Mouse (Mus musculus) ES-E14 (cell line): ENCODE results near the gene Ciz1. TPM values are rescaled to one million over a fixed set of nuclear protein-coding genes. Genes with fewer than 3 reads are reported as not detected.

ENCODE experiments used
- DNase-seq: peaks from one replicate; pipeline ENCODE4 v3.0.0-alpha.2; 2013; ENCODE audit warnings: low read depth, low spot score
- H3K27ac ChIP-seq: 2 replicates; pipeline ENCODE4 v1.5.1; 2012; ENCODE audit warnings: low read depth, mild to moderate bottlenecking, low read length, moderate library complexity, mixed read lengths; ENCODE audit not compliant: poor library complexity, insufficient read depth, severe bottlenecking
- H3K36me3 ChIP-seq: 2 replicates; pipeline ENCODE4 v1.6.1; 2012; ENCODE audit warnings: mild to moderate bottlenecking, low read length, moderate library complexity, mixed read lengths; ENCODE audit not compliant: control insufficient read depth, poor library complexity, insufficient read depth, severe bottlenecking
- H3K4me1 ChIP-seq, 2 experiments: fragments of 150-350 bp in 1 of 2; sonication (generic) in 1 of 2; 2 replicates each; pipeline ENCODE4 v1.6.1; 2012; ENCODE audit warnings: low read length in 2 of 2, mild to moderate bottlenecking in 1 of 2, mixed read lengths in 1 of 2; ENCODE audit not compliant: control insufficient read depth in 2 of 2, insufficient read depth in 2 of 2, poor library complexity in 1 of 2
- H3K4me3 ChIP-seq, 2 experiments: fragments of 150-350 bp in 1 of 2; sonication (generic) in 1 of 2; 2 replicates each; pipeline ENCODE4 v1.5.1; 2012; ENCODE audit warnings: low read length in 2 of 2, low read depth in 1 of 2, mild to moderate bottlenecking in 1 of 2, mixed read lengths in 1 of 2; ENCODE audit not compliant: insufficient read depth in 1 of 2, poor library complexity in 1 of 2, severe bottlenecking in 1 of 2
- H3K9ac ChIP-seq: 2 replicates; pipeline ENCODE4 v1.6.1; 2012; ENCODE audit warnings: low read depth, mild to moderate bottlenecking, low read length, mixed read lengths; ENCODE audit not compliant: poor library complexity, insufficient read depth, severe bottlenecking
- H3K9me3 ChIP-seq: fragments of 150-350 bp; sonication (generic); 2 replicates; pipeline ENCODE4 v1.6.1; 2012; ENCODE audit warnings: low read depth, mild to moderate bottlenecking, low read length; ENCODE audit not compliant: control insufficient read depth, insufficient read depth
- CHD2 ChIP-seq: IDR thresholded peaks from 2 replicates; pipeline ENCODE4 v1.6.1; 2014; ENCODE audit warnings: mild to moderate bottlenecking, low read depth, low read length, inconsistent platforms
- HCFC1 ChIP-seq: IDR thresholded peaks from 2 replicates; pipeline ENCODE4 v1.6.1; 2012; ENCODE audit warnings: low read length, inconsistent platforms, borderline replicate concordance; ENCODE audit not compliant: insufficient read depth
- MAFK ChIP-seq: IDR thresholded peaks from 2 replicates; pipeline ENCODE4 v1.6.1; 2014; ENCODE audit warnings: mild to moderate bottlenecking, low read depth, low read length, inconsistent platforms; ENCODE audit not compliant: insufficient read depth
- ZC3H11A ChIP-seq: IDR thresholded peaks from 2 replicates; pipeline ENCODE4 v1.6.1; 2012; ENCODE audit warnings: low read depth, mild to moderate bottlenecking, inconsistent platforms, low read length, borderline replicate concordance
- ZNF384 ChIP-seq: IDR thresholded peaks from 2 replicates; pipeline ENCODE4 v1.6.1; 2012; ENCODE audit warnings: low read depth, low read length, inconsistent platforms
- in situ Hi-C, 2 experiments: fragments of 600-800 bp; cut with MboI; formaldehyde crosslinking; loops; one replicate each; pipeline ENCODE4 v1.15.1; 2025; ENCODE audit warnings: low sequenced_read_pairs in 2 of 2, inconsistent platforms in 1 of 2; ENCODE audit not compliant: unreplicated experiment in 2 of 2
- total RNA-seq: library from RNA; depleted of rRNA; stranded (reverse); fragments of 300-350 nt; gene quantifications from 2 replicates; pipeline ENCODE4 v1.2.3, GENCODE M21; 2012

Ciz1 gene
- total RNA-seq, 1 experiment, result 13.6 TPM

DNA sequence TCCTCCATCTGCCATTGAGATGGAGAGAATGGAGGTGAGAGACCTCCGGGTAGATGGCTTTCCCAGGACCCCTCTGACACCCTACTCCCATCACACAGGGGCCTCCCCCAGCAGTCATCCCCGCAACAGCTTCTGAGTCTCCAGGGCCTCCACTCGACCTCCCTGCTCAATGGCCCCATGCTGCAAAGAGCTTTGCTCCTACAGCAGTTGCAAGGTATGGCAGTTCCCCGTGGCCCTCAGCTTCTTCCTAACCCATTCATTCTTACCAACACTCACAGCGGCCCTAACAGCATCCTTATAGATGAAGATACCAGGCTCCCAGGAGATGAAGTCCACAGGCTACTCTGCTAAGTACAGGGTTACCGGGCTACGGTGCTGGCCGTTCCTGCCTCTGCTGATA, 12.0 kb downstream of the Ciz1 start:
- no peak for DNase-seq
- H3K9me3 ChIP-seq, result no peaks in the 10 kb centered on the region
- in situ Hi-C loops, result no loop called here
- no peak overlapping the region for H3K27ac ChIP-seq
- H3K4me3 ChIP-seq, result no peak overlapping the region
- peaks cover 0 to 2% of the 10 kb centered on the region in 2 experiments; a peak in 1 of 4 replicates for H3K4me1 ChIP-seq
- H3K9ac ChIP-seq, result no peak overlapping the region
- TF ChIP-seq MAFK (no peak), ZNF384 (no peak), ZC3H11A (no peak), CHD2 (no peak), HCFC1 (no peak)
- peaks cover 2% of the 10 kb centered on the region; the same call in 1 of the 2 replicates for H3K36me3 ChIP-seq

DNA sequence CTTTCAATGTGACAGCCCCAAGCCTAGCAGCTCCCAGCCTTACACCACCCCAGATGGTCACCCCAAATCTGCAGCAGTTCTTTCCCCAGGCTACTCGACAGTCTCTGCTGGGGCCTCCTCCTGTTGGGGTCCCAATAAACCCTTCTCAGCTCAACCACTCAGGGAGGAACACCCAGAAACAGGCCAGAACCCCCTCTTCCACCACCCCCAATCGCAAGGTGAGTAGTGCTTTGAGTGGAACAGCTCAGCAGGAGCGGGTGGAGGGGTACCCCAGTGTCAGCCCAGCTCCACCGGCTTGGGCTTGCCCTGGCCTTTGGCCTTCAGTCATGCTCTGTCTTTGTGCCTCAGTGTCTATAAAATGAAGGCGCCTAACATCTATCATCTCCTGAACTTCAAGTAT, 15.2 kb downstream of the Ciz1 start:
- peaks cover 2% of the 10 kb centered on the region in 2 experiments; a peak in 1 of 4 replicates for H3K4me1 ChIP-seq
- no peaks in the 10 kb centered on the region for H3K9me3 ChIP-seq
- no peak overlapping the region for H3K27ac ChIP-seq
- H3K4me3 ChIP-seq, result no peak overlapping the region
- no peak for DNase-seq
- in situ Hi-C loops, result no loop called here
- TF ChIP-seq ZC3H11A (no peak), MAFK (no peak), HCFC1 (no peak), ZNF384 (no peak), CHD2 (no peak)
- H3K36me3 ChIP-seq, result peaks cover 12% of the 10 kb centered on the region; the same call in 1 of the 2 replicates
- H3K9ac ChIP-seq, result no peak overlapping the region

DNA sequence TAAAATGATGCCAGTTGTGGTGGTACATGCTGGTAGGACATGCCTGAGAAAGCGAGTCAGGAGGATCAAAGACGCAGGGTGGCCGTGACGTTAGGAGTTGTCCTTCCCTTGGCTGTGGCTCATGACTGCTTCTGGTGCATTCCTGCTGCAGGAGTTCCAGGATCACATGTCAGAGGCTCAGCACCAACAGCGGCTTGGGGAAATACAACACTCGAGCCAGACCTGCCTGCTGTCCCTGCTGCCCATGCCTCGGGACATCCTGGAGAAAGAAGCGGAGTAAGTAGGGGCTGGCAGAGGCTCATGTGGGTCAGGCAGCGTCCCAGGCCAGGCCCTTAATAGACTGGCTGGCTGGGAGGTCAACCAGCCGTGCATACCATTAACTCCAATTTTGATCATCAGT, 22.1 kb downstream of the Ciz1 start:
- Histone ChIP-seq H3K36me3 (peaks cover 31% of the 10 kb centered on the region), H3K9ac (no peak overlapping the region), H3K4me1 (peaks cover 2% of the 10 kb centered on the region in 2 experiments; a peak in 1 of 4 replicates), H3K4me3 (no peak overlapping the region), H3K27ac (no peak overlapping the region), H3K9me3 (no peaks in the 10 kb centered on the region)
- in situ Hi-C loops, result no loop called here
- DNase-seq, result no peak
- TF ChIP-seq MAFK (no peak), ZNF384 (no peak), CHD2 (no peak), ZC3H11A (no peak), HCFC1 (no peak)

DNA sequence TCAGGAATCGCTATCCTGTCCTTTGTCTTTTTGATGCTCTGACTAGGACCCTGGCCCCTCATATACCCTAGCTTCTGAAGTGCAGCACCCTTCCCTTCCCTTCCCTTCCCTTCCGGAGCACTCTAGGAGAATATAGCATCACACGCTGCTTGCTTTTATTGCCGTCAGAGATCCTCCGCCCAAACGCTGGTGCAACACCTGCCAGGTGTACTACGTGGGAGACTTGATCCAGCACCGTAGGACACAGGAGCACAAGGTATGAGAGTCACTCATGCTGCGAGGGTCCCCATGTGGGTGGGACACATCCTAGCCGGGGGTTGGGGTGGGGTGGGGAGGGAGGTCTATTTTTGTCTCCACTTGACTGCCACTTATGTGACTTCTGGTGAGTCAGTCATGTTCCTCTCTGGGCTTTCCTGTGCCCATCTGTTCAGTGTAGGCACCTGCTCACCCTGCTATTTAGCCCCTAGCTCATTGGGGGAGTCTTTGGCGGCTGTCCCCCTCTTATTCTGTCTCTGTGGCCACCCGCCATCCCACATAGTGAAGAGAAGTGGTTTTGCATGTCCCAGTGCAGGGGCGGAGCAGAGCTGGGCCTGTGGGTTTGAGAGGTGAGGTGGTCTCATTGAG, 23.3 kb downstream of the Ciz1 start:
- Histone ChIP-seq H3K9me3 (no peaks in the 10 kb centered on the region), H3K36me3 (peaks cover 28% of the 10 kb centered on the region)
- TF ChIP-seq HCFC1 (no peak), ZC3H11A (no peak), CHD2 (no peak), ZNF384 (no peak), MAFK (no peak)

More for the DNA sequence above, 23.3 kb downstream of the Ciz1 start:
- peaks cover 2% of the 10 kb centered on the region in 2 experiments; a peak in 1 of 4 replicates for H3K4me1 ChIP-seq
- DNase-seq, result no peak
- in situ Hi-C loops, result no loop called here
- H3K27ac ChIP-seq, result no peak overlapping the region
- H3K9ac ChIP-seq, result no peak overlapping the region
- H3K4me3 ChIP-seq, result no peak overlapping the region
